Comparison of ENCODE assay signal across 8 mouse cellular contexts in genomic region chr3:96557694-96558093, GRCm38 (mm10). TPM values are rescaled to one million over a fixed set of nuclear protein-coding genes. Genes with fewer than 3 reads are reported as not detected.
DNase-seq lines count a peak whose midpoint lies in the region; ATAC-seq and TF ChIP-seq lines count a peak whose summit lies in the region.

Txnip (plus strand) TSS chr3:96557957.

- TF ChIP-seq EP300 in ES-Bruce4 (IDR thresholded peaks at IDR 0.05; ENCODE audit: insufficient read depth, low read depth, low read length) = peak; percentile 98
- TF ChIP-seq EP300 in liver, postnatal 0 days (IDR thresholded peaks at IDR 0.05; ENCODE audit: low read depth) = peak; percentile 90

- H3K4me2 ChIP-seq in forebrain, embryonic 13.5 days = peak within 1 kb of the TSS; percentile 81
- H3K4me2 ChIP-seq in liver, postnatal 0 days (ENCODE audit: low read depth, low read length) = peak within 1 kb of the TSS; percentile 83
- H3K4me2 ChIP-seq in neural tube, embryonic 14.5 days (ENCODE audit: low read depth, low read length) = peak within 1 kb of the TSS; percentile 79

- no peaks in the 10 kb centered on the region for H3K9me3 ChIP-seq in ES-Bruce4 (replicated peaks; ENCODE audit: control insufficient read depth, insufficient read depth, low read length, poor library complexity, severe bottlenecking)
- H3K9me3 ChIP-seq in forebrain, embryonic 13.5 days (replicated peaks) = no peaks in the 10 kb centered on the region
- H3K9me3 ChIP-seq in liver, postnatal 0 days (ENCODE audit: low read length) = no peaks in the 10 kb centered on the region
- H3K9me3 ChIP-seq in neural tube, embryonic 14.5 days (ENCODE audit: control insufficient read depth, low read length) = no peaks in the 10 kb centered on the region

- H3K9ac ChIP-seq in ES-Bruce4 (ENCODE audit: low read depth, poor library complexity, severe bottlenecking) = peak within 1 kb of the TSS; percentile 93
- peak within 1 kb of the TSS; percentile 75 for H3K9ac ChIP-seq in forebrain, embryonic 13.5 days
- peak within 1 kb of the TSS; percentile 98 for H3K9ac ChIP-seq in liver, postnatal 0 days (replicated peaks)
- peak within 1 kb of the TSS; percentile 67 for H3K9ac ChIP-seq in neural tube, embryonic 14.5 days (replicated peaks; ENCODE audit: low read depth, low read length)

- peak; percentile 100 for DNase-seq in heart, postnatal 10 days
- no peak for DNase-seq in large intestine, adult 2 months (ENCODE audit: low read depth, low spot score)
- DNase-seq in liver, postnatal 0 days = peak; percentile 100
- peak; percentile 98 for DNase-seq in testis, postnatal 10 days (ENCODE audit: low spot score)

- peak; percentile 99 for ATAC-seq in cerebellum, adult (ENCODE audit: insufficient number of reproducible peaks, low FRiP score, low TSS enrichment)
- ATAC-seq in forebrain, embryonic 13.5 days = peak; percentile 99
- ATAC-seq in liver, postnatal 0 days = peak; percentile 78
- ATAC-seq in neural tube, embryonic 14.5 days (ENCODE audit: low read depth) = peak; percentile 99

- under 1% methylated on average over 26 of the region's 26 CpGs for WGBS in forebrain, embryonic 13.5 days
- WGBS in large intestine, adult 2 months = under 1% methylated on average over 26 of the region's 26 CpGs
- WGBS in liver, postnatal 0 days (ENCODE audit: insufficient replicate concordance) = 3% methylated on average over 26 of the region's 26 CpGs
- under 1% methylated on average over 26 of the region's 26 CpGs for WGBS in neural tube, embryonic 14.5 days

- intact Hi-C loops in heart, postnatal 10 days (cut with DNase I) = loop anchor here (1.0 kb wide), 1 partner anchor 19 kb away; the partner anchor contains the start of gene Gm16253

- H3K4me1 ChIP-seq in ES-Bruce4 (ENCODE audit: control insufficient read depth, insufficient read depth, low read length) = no peaks in the 10 kb centered on the region
- H3K4me1 ChIP-seq in forebrain, embryonic 13.5 days = peaks cover 63% of the 10 kb centered on the region
- H3K4me1 ChIP-seq in liver, postnatal 0 days (ENCODE audit: insufficient read depth) = peaks cover 16% of the 10 kb centered on the region; the same call in 1 of the 2 replicates
- peaks cover 32% of the 10 kb centered on the region for H3K4me1 ChIP-seq in neural tube, embryonic 14.5 days (ENCODE audit: control insufficient read depth, insufficient read depth, low read length)

- TF ChIP-seq POLR2A in ES-Bruce4 (IDR thresholded peaks at IDR 0.05; ENCODE audit: insufficient read depth, low read length) = peak; percentile 99

- H3K27me3 ChIP-seq in ES-Bruce4 (ENCODE audit: control insufficient read depth, insufficient read depth, low read length, poor library complexity, severe bottlenecking) = no peaks in the 10 kb centered on the region
- no peaks in the 10 kb centered on the region for H3K27me3 ChIP-seq in forebrain, embryonic 13.5 days
- H3K27me3 ChIP-seq in liver, postnatal 0 days (ENCODE audit: insufficient read depth, low read length) = no peaks in the 10 kb centered on the region
- no peaks in the 10 kb centered on the region for H3K27me3 ChIP-seq in neural tube, embryonic 14.5 days (ENCODE audit: control insufficient read depth, insufficient read depth, low read length)

- H3K4me3 ChIP-seq in ES-Bruce4 (ENCODE audit: low read depth, low read length) = peak within 1 kb of the TSS; percentile 99
- peak within 1 kb of the TSS; percentile 57 for H3K4me3 ChIP-seq in forebrain, embryonic 13.5 days
- H3K4me3 ChIP-seq in liver, postnatal 0 days (ENCODE audit: low read depth, low read length) = peak within 1 kb of the TSS; percentile 91
- H3K4me3 ChIP-seq in neural tube, embryonic 14.5 days (ENCODE audit: low read depth, low read length) = peak within 1 kb of the TSS; percentile 73

- peak within 1 kb of the TSS; percentile 92 for H3K27ac ChIP-seq in ES-Bruce4 (ENCODE audit: insufficient read depth, low read length)
- peak within 1 kb of the TSS; percentile 73 for H3K27ac ChIP-seq in forebrain, embryonic 13.5 days
- peak within 1 kb of the TSS; percentile 99 for H3K27ac ChIP-seq in liver, postnatal 0 days (ENCODE audit: low read depth)
- peak within 1 kb of the TSS; percentile 75 for H3K27ac ChIP-seq in neural tube, embryonic 14.5 days (ENCODE audit: low read depth, low read length)

- TF ChIP-seq CTCF in ES-Bruce4 (IDR thresholded peaks at IDR 0.05; ENCODE audit: low read depth, low read length) = no peak
- TF ChIP-seq CTCF in liver, postnatal 0 days (IDR thresholded peaks at IDR 0.05; ENCODE audit: low read depth) = peak; percentile 64

- H3K36me3 ChIP-seq in ES-Bruce4 (ENCODE audit: control insufficient read depth, insufficient read depth, low read length, poor library complexity, severe bottlenecking) = peaks cover 32% of the 10 kb centered on the region
- H3K36me3 ChIP-seq in forebrain, embryonic 13.5 days (ENCODE audit: poor library complexity, severe bottlenecking) = peaks cover 22% of the 10 kb centered on the region
- peaks cover 25% of the 10 kb centered on the region for H3K36me3 ChIP-seq in liver, postnatal 0 days (replicated peaks; ENCODE audit: insufficient read depth, low read length)
- H3K36me3 ChIP-seq in neural tube, embryonic 14.5 days (ENCODE audit: control insufficient read depth, insufficient read depth, low read length) = no peaks in the 10 kb centered on the region; the same call in 1 of the 2 replicates

RNA-seq across cellular contexts. Expression of gene Txnip, which starts in this region (rescaled TPM):
- polyA plus RNA-seq in ES-Bruce4 (2011; ENCODE audit: insufficient read depth, insufficient read length, low read depth, missing spikeins) = 450 and 464 TPM in 2 replicates
- 49.1 and 51.0 TPM in 2 replicates for polyA plus RNA-seq in forebrain, embryonic 13.5 days (2015; fragmentation: Nextera tagmentation; extraction: Ambion mirVana)
- total RNA-seq in heart, postnatal 10 days (2021) = 1,000 to 10,000 TPM in 1 of 2 experiments, 100 to 1,000 TPM in 1; 618 to 1,152 TPM
- 325 and 536 TPM in 2 replicates for polyA plus RNA-seq in large intestine, adult 2 months (2012; rRNA removed)
- 65.3 and 72.4 TPM in 2 replicates for polyA plus RNA-seq in liver, postnatal 0 days (2015; fragmentation: Nextera tagmentation; extraction: Ambion mirVana)
- 48.9 and 75.6 TPM in 2 replicates for polyA plus RNA-seq in neural tube, embryonic 14.5 days (2014; fragmentation: Nextera tagmentation; extraction: Ambion mirVana)
